Mouse (Mus musculus): ENCODE measurements around the gene St7. TPM values are rescaled to one million over a fixed set of nuclear protein-coding genes. Genes with fewer than 3 reads are reported as not detected.
A peak's percentile ranks its signal among the peaks of the same experiment; 100 is the strongest.

Gene St7
- total RNA-seq, 4 experiments from 2014 or later = 31.5 to 58.0 (median 46.3) TPM

- no peak for DNase-seq (ENCODE audit: low spot score in 2 of 2)
Observed at GRCm38 (mm10) chr6:17758568-17758967, 65.8 kb downstream of the St7 start.

DNA sequence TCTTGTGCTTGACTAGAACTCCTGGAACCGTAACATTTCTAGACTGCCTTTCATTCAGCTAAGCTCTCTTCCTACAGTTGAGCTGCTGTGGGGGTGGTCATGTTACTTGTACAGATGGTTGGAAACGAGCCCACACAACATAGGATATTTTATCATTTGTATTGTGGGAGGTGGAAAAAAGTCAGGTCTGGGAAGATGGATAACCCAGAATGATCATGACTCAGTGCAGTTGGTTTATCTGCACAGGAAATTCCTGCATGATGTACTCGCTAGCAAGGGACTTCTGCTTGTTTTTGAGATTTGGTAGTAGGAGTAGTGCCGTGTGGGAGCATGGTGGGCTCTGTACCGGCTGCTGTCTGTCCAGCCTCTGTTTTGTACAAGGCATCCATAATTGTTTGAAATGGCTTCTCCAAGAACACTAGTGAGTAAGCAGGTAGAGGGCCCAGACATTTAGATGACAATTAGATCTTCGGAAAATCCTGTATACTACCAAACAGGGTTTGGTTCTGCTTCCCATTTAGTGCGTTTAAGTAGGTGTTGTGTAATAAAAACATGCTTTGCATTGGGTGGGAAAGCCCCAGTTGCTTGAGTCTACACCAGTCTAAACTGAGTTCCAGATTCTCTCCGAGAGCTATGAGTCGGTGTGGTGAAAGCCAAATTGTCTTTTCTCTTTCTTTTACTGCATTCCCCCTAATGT lies 71.4 kb downstream of the St7 start:
- peak; percentile 64 to 79 for DNase-seq (ENCODE audit: low spot score in 2 of 2)

- DNase-seq (ENCODE audit: low spot score in 2 of 2) = no peak
Observed at GRCm38 (mm10) chr6:17764660-17764998, 71.9 kb downstream of the St7 start.

GRCm38 (mm10) chr6:17769972-17770644 lies 77.4 kb downstream of the St7 start:
- DNase-seq (ENCODE audit: low spot score in 2 of 2) = no peak

DNA sequence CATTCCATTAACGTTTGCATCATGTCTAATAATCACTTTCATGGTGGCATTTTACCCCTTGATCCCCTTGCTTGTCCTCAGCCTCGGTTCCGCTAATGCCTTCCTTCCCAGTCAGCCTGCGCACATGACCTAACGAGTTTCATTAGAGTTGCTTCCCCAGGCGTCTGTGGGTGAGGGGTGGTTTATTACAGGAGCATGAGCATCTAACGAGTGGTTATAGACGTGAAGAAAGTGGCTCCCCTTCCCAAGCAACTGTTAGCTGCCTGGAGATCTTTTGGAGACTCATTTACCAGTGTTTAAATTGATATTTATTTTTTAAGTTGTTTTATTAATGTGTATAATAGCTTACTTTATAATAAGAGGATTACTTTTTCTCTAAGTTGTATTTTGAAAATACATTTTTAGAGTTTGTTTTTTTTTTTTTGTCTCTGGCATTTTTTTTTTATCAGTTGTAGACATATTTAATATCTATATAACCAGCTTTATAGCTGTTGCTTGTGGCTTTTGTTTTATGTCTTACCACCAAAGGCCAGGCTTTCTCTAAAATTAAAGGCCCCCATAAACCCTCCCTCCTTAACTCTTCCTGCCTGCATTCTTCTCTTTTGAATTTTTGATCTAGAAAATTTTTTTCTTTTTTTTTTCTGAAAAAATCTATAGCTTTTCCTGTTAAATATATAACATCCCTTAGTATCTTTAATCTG lies 78.1 kb downstream of the St7 start:
- DNase-seq (ENCODE audit: low spot score in 2 of 2) = no peak

GRCm38 (mm10) chr6:17771456-17771855 lies 78.7 kb downstream of the St7 start:
- DNase-seq (ENCODE audit: low spot score in 2 of 2) = no peak

DNA sequence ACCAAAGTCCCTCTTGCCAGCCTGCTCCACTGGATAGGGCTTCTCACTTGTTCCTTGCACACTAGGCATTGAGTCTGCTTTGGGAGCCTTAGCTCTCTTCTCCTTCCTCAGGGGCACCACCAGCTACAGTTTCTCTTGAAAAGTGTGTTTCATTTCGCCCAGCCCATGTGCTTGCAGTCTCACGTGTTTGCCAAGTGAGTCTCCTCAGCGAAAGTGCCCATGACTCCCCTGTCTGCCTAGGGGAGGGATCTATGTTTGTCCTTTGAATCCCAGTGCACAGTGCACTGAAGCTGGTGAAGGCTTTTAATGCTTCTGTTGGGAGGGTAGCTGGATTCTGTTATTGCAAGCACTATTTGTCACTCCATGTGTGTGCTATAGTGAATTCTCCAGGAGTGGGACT lies 79.8 kb downstream of the St7 start:
- DNase-seq (ENCODE audit: low spot score in 2 of 2) = no peak

- no peak for DNase-seq (ENCODE audit: low spot score in 2 of 2)
Observed at GRCm38 (mm10) chr6:17776041-17776440, 83.3 kb downstream of the St7 start.

- no peak for DNase-seq (ENCODE audit: low spot score in 2 of 2)
Observed at GRCm38 (mm10) chr6:17777018-17777799, 84.5 kb downstream of the St7 start.

DNA sequence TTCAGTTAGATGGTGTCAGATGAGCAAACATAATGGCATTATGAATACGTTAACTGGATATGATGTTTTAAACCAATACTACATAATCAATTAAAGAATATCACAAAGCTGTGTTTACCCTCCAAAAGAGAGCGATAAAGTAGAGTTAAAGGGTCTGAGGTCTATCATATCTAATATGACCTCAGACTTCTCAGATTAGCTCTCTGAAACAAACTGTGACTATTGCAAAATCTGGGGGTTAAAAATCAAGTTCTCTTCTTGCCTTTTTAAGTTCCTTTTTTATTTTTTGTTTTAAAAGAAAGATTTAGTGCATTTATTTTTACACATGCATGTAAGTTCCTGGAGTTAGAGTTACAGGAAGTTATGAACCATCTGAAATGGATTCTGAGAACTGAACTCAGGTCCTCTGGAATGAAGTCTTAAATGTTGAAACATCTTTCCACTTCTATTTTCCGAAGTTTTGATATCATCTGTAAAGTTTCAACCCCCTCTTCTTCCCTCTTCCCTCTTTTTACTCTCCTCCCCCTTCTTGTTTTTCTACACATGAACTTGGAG lies 86.0 kb downstream of the St7 start:
- DNase-seq (ENCODE audit: low spot score in 2 of 2) = no peak

GRCm38 (mm10) chr6:17783511-17783910 lies 90.8 kb downstream of the St7 start:
- DNase-seq (ENCODE audit: low spot score in 2 of 2) = no peak

GRCm38 (mm10) chr6:17784523-17784922 lies 91.8 kb downstream of the St7 start:
- DNase-seq (ENCODE audit: low spot score in 2 of 2) = no peak

GRCm38 (mm10) chr6:17785248-17785647 lies 92.5 kb downstream of the St7 start:
- DNase-seq (ENCODE audit: low spot score in 2 of 2) = no peak

- no peak for DNase-seq (ENCODE audit: low spot score in 2 of 2)
Observed at GRCm38 (mm10) chr6:17787810-17788209, 95.1 kb downstream of the St7 start.

DNA sequence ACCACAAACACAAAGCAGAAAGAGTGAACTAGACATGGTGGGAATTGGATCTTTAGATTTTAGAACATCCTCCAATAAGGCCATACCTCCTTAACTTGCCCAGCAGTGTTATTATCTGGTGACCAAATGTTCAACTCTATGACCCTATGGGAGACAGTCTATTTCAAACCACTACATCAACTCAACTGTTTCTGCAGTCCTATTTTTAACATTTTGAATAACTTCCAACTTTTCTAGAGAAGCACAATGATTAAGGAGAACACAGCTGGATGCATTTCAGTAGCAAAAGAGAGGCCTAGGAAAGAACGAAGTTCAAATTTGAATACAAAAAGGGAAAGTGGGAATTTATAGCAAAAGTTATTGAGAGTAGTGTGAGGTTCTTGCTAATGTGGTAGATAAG lies 97.5 kb downstream of the St7 start:
- no peak for DNase-seq (ENCODE audit: low spot score in 2 of 2)

- no peak for DNase-seq (ENCODE audit: low spot score in 2 of 2)
Observed at GRCm38 (mm10) chr6:17793471-17793870, 100.7 kb downstream of the St7 start.

DNA sequence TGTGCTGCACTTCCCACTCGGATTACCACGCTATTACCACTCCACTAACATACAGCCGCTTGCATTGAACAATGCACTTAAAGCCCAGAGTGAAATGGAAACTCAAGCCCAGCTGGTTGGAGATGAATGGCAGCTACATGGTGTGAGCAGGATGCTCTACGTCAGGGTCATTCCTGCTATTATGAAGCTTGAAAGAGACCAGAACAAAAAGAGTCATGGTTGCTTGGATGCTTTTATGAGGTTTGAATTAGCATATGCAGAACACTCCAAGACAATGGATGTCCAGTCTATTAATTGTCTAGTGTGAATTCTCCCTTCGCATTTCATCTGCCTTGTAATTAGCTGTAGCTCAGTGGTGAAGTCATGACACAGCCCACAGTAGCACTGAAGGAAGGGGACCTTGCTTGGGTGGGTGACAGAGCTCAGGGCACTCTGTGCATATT lies 104.6 kb downstream of the St7 start:
- no peak for DNase-seq (ENCODE audit: low spot score in 2 of 2)

GRCm38 (mm10) chr6:17800694-17801093 lies 108.0 kb downstream of the St7 start:
- no peak for DNase-seq (ENCODE audit: low spot score in 2 of 2)

GRCm38 (mm10) chr6:17804468-17804867 lies 111.7 kb downstream of the St7 start:
- DNase-seq (ENCODE audit: low spot score in 2 of 2) = no peak

GRCm38 (mm10) chr6:17806569-17806968 lies 113.8 kb downstream of the St7 start:
- DNase-seq (ENCODE audit: low spot score in 2 of 2) = no peak

DNA sequence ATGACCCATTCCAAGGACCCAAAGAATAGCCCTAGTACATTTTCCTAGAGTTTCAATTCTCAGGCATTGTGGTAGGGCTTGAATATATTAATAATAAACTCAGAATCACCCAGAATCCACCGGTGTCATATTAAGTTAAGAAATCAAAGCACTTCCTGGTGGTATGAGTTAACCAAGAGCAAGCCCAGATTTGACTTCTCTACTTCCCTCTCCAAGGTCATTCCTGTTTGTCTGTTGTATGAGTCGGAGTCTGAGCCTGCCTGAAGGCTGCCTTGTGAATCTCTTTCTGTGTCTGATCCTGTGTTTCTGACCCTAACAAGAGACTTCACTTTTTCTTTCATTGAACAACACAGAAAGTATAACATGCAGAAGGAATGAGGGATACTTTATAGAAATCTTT lies 118.3 kb downstream of the St7 start:
- DNase-seq (ENCODE audit: low spot score in 2 of 2) = no peak

GRCm38 (mm10) chr6:17811531-17811930 lies 118.8 kb downstream of the St7 start:
- DNase-seq (ENCODE audit: low spot score in 2 of 2) = no peak

Data from layer of hippocampus, adult 8-10 months (tissue).